In genomic region chr9:43667974-43668373, GRCm38 (mm10) we compare ENCODE assay signal across 23 mouse cellular contexts.
"Had no signal": no experiment of that assay in that cellular context is flagged by ENCODE, and none has a peak within 500 bp of the region (broad histone marks: within the 10 kb centered on the region; RNA-seq: fewer than 3 reads in every experiment).

No protein-coding gene starts in this region.

- H3K9me3 ChIP-seq: heart, embryonic 13.5 days; heart, embryonic 15.5 days; intestine, embryonic 15.5 days; limb, embryonic 10.5 days; limb, embryonic 12.5 days had no signal

- H3K4me2 ChIP-seq: heart, embryonic 11.5 days; heart, embryonic 13.5 days; heart, embryonic 15.5 days; hindbrain, embryonic 14.5 days; intestine, embryonic 15.5 days; limb, embryonic 12.5 days had no signal

- ATAC-seq: hindbrain, embryonic 16.5 days; inflammation-experienced regulatory T-cells, adult 6 months; intestine, embryonic 15.5 days; intestine, postnatal 0 days had no signal

- H3K9ac ChIP-seq: forebrain, postnatal 0 days; heart, embryonic 13.5 days; heart, embryonic 15.5 days; hindbrain, embryonic 14.5 days; intestine, embryonic 15.5 days; limb, embryonic 12.5 days had no signal

- H3K4me1 ChIP-seq: heart, embryonic 15.5 days; intestine, embryonic 15.5 days had no signal

- H3K27me3 ChIP-seq: heart, embryonic 15.5 days had no signal

- H3K27ac ChIP-seq: heart, adult 2 months; heart, embryonic 13.5 days; heart, embryonic 15.5 days; hindbrain, embryonic 14.5 days; intestine, embryonic 15.5 days; layer of hippocampus, adult 2 months; left cerebral cortex, adult 2 months; limb, embryonic 10.5 days; limb, embryonic 12.5 days had no signal

- H3K36me3 ChIP-seq: heart, embryonic 13.5 days; heart, embryonic 15.5 days; intestine, embryonic 15.5 days; limb, embryonic 10.5 days; limb, embryonic 12.5 days had no signal

- H3K4me3 ChIP-seq: heart, adult 2 months; heart, embryonic 13.5 days; heart, embryonic 15.5 days; intestine, embryonic 15.5 days; layer of hippocampus, adult 2 months; left cerebral cortex, adult 2 months; limb, embryonic 10.5 days; limb, embryonic 12.5 days had no signal

- DNase-seq: forebrain, postnatal 0 days; gastrocnemius, postnatal 25 days; heart, adult 2 months; heart, postnatal 14 days; heart, postnatal 36 days; kidney, adult 18-20 months; kidney, adult 8-10 months; kidney, postnatal 10 days; kidney, postnatal 25 days; kidney, postnatal 4 days; lung, adult 18-20 months had no signal
